23 mouse cellular contexts compared by ENCODE assay signal in genomic region chr12:100429414-100430114, GRCm38 (mm10).
A peak's percentile ranks its signal among the peaks of the same experiment; 100 is the strongest.
DNase-seq lines count a peak whose midpoint lies in the region; ATAC-seq and TF ChIP-seq lines count a peak whose summit lies in the region.
"Had no signal": no experiment of that assay in that cellular context is flagged by ENCODE, and none has a peak within 500 bp of the region (broad histone marks: within the 10 kb centered on the region; RNA-seq: fewer than 3 reads in every experiment).

No protein-coding gene starts in this region.

- ATAC-seq in megakaryocyte progenitor cell, adult 5-6 weeks (replicated peaks; ENCODE audit: poor library complexity), result no peak
- ATAC-seq: CD4-positive, CD25-positive, alpha-beta regulatory T cell, adult 4 months; liver, postnatal 0 days; midbrain, embryonic 13.5 days had no signal

- no peak for TF ChIP-seq CTCF in left cerebral cortex, adult 2 months (IDR thresholded peaks at IDR 0.05)
- no peak for TF ChIP-seq CTCF in layer of hippocampus, adult 2 months (conservative IDR thresholded peaks at IDR 0.05)

- DNase-seq in cerebellum, adult 9-10 months, result peak; percentile 61
- no peak for DNase-seq in cerebellum, adult 11 months
- DNase-seq in left cerebral cortex, adult 2 months (ENCODE audit: extremely low spot score in 1 of 2, low spot score in 2 of 2), result peak; percentile 22 to 43
- no peak for DNase-seq in left cerebral cortex, postnatal 36 days (ENCODE audit: low spot score in 2 of 2)
- DNase-seq in brain, adult 2 months (ENCODE audit: low read depth, low spot score), result peak; percentile 81
- peak; percentile 58 to 66 for DNase-seq in layer of hippocampus, adult 2 months (ENCODE audit: low spot score in 2 of 2)
- DNase-seq: adrenal gland, postnatal 14 days; embryo, embryonic 11 days; gastrocnemius, postnatal 10 days; heart, postnatal 4 days; kidney, adult 2 months; liver, postnatal 0 days; right cerebral cortex, postnatal 14 days; thymus, postnatal 14 days had no signal

- intact Hi-C loops in left cerebral cortex, adult 2 months (cut with DNase I), result loop anchor here (5.0 kb wide), 1 partner anchor 48 kb away; no protein-coding TSS in a partner anchor
- intact Hi-C loops in left cerebral cortex, postnatal 36 days (cut with DNase I), result loop anchor here (5.0 kb wide), 1 partner anchor 143 kb away; no protein-coding TSS in a partner anchor

- no peak overlapping the region for H3K4me3 ChIP-seq in left cerebral cortex, adult 2 months
- no peak overlapping the region for H3K4me3 ChIP-seq in layer of hippocampus, adult 2 months
- H3K4me3 ChIP-seq: embryonic facial prominence, embryonic 13.5 days; erythroblast, embryonic 14.5 days; forebrain, embryonic 12.5 days; heart, embryonic 10.5 days; hindbrain, embryonic 15.5 days; midbrain, embryonic 13.5 days had no signal

- H3K27ac ChIP-seq in left cerebral cortex, adult 2 months, result peak overlapping the region; percentile 74
- peak overlapping the region; percentile 81 for H3K27ac ChIP-seq in layer of hippocampus, adult 2 months
- H3K27ac ChIP-seq: embryonic facial prominence, embryonic 13.5 days; forebrain, embryonic 12.5 days; heart, embryonic 10.5 days; hindbrain, embryonic 15.5 days; kidney, postnatal 0 days; midbrain, embryonic 13.5 days had no signal

Comparison
In these comparisons a context has a peak if more than half of its experiments do, and no peak if none do; other contexts are left out.
1. DNase-seq: peak in cerebellum, adult 9-10 months (single experiment), left cerebral cortex, adult 2 months (2 of 2), brain, adult 2 months (single experiment) and layer of hippocampus, adult 2 months (2 of 2); none in cerebellum, adult 11 months (single experiment) and left cerebral cortex, postnatal 36 days (0 of 2).